In genomic region chr15:85245241-85246010, GRCm38 (mm10) we compare ENCODE assay signal across 13 mouse cellular contexts. TPM values are rescaled to one million over a fixed set of nuclear protein-coding genes. Genes with fewer than 3 reads are reported as not detected.
DNase-seq lines count a peak whose midpoint lies in the region; TF ChIP-seq lines count a peak whose summit lies in the region.
"Had no signal": no experiment of that assay in that cellular context is flagged by ENCODE, and none has a peak within 500 bp of the region (broad histone marks: within the 10 kb centered on the region; RNA-seq: fewer than 3 reads in every experiment).

No protein-coding gene starts in this region.

- peak; percentile 69 to 78 for DNase-seq in cerebellum, postnatal 10 days
- DNase-seq in cerebellum, adult 11 months, result no peak
- DNase-seq in kidney, adult 2 months, result peak; percentile 56
- no peak for DNase-seq in kidney, postnatal 14 days
- peak; percentile 44 for DNase-seq in heart, postnatal 25 days (ENCODE audit: low spot score)
- DNase-seq in layer of hippocampus, postnatal 10 days (ENCODE audit: low spot score in 2 of 2), result no peak
- no peak for DNase-seq in frontal cortex, adult 2 months (ENCODE audit: extremely low spot score in 1 of 2, low spot score in 1 of 2)
- DNase-seq: cerebellum, adult 9-10 months had no signal

- no peak overlapping the region for H3K4me3 ChIP-seq in kidney, adult 2 months (ENCODE audit: insufficient read depth, low read depth, low read length)
- H3K4me3 ChIP-seq in C2C12 (ENCODE audit: insufficient read depth, poor library complexity, severe bottlenecking), result no peak overlapping the region
- H3K4me3 ChIP-seq: embryonic facial prominence, embryonic 13.5 days; forebrain, embryonic 15.5 days; heart, embryonic 15.5 days; midbrain, embryonic 12.5 days had no signal

- H3K27ac ChIP-seq in kidney, adult 2 months (ENCODE audit: insufficient read depth, low read depth, low read length), result no peak overlapping the region
- H3K27ac ChIP-seq: embryonic facial prominence, embryonic 13.5 days; forebrain, embryonic 15.5 days; heart, embryonic 15.5 days; midbrain, embryonic 12.5 days had no signal

- TF ChIP-seq CTCF in kidney, adult 2 months (conservative IDR thresholded peaks at IDR 0.05; ENCODE audit: insufficient read depth, insufficient read length, low read depth, low read length), result no peak
- TF ChIP-seq CTCF in C2C12 (IDR thresholded peaks at IDR 0.05; ENCODE audit: control insufficient read depth, insufficient read depth, insufficient read length), result no peak

- H3ac ChIP-seq in C2C12 (ENCODE audit: control insufficient read depth, insufficient read length, low read depth), result no peak overlapping the region

- no peaks in the 10 kb centered on the region for H3K79me3 ChIP-seq in C2C12 (ENCODE audit: low read depth)

- H3K4me1 ChIP-seq in kidney, adult 2 months (ENCODE audit: control insufficient read depth, insufficient read depth, low read length), result no peaks in the 10 kb centered on the region
- H3K4me1 ChIP-seq: forebrain, embryonic 15.5 days; midbrain, embryonic 12.5 days had no signal

- intact Hi-C loops in heart, postnatal 25 days (cut with DNase I), result no loop called here

- no peaks in the 10 kb centered on the region for H3K79me2 ChIP-seq in C2C12 (ENCODE audit: control insufficient read depth, insufficient read depth)

- TF ChIP-seq POLR2A in kidney, adult 2 months (IDR thresholded peaks at IDR 0.05; ENCODE audit: low read depth, low read length), result no peak

- H3K36me3 ChIP-seq in kidney, adult 2 months (ENCODE audit: control insufficient read depth, insufficient read depth, low read length), result no peaks in the 10 kb centered on the region
- peaks cover 17% of the 10 kb centered on the region for H3K36me3 ChIP-seq in C2C12 (ENCODE audit: control insufficient read depth, insufficient read depth)

- H3K27me3 ChIP-seq in kidney, adult 2 months (replicated peaks; ENCODE audit: control insufficient read depth, insufficient read depth, low read length), result no peaks in the 10 kb centered on the region
- H3K27me3 ChIP-seq in C2C12 (ENCODE audit: control insufficient read depth, insufficient read depth, insufficient read length), result no peaks in the 10 kb centered on the region
- H3K27me3 ChIP-seq: embryonic facial prominence, embryonic 13.5 days; forebrain, embryonic 15.5 days; midbrain, embryonic 12.5 days had no signal

- 71% methylated on average over 5 of the region's 5 CpGs for WGBS in kidney, adult 2 months

TF ChIP-seq in C2C12, 6 proteins besides CTCF, POLR2A, EP300 and RAD21:
- TF ChIP-seq CEBPB (IDR thresholded peaks at IDR 0.05; ENCODE audit: low read depth), result peak; percentile 100
- TF ChIP-seq MAX (IDR thresholded peaks at IDR 0.05), result no peak
- TF ChIP-seq MYOG (IDR thresholded peaks at IDR 0.05; ENCODE audit: control insufficient read depth, extremely low read depth, insufficient read length), result no peak

RNA-seq across cellular contexts. Expression of gene Fbln1, which starts 39.7 kb away (rescaled TPM):
- 16.9 and 29.5 TPM in 2 replicates for polyA plus RNA-seq in kidney, adult 2 months (2012; rRNA removed)
- polyA plus RNA-seq in C2C12 (2012; fragmentation: generic; extraction: Trizol), result 32.4 TPM
- total RNA-seq in heart, postnatal 25 days (2021), result 10 to 100 TPM; 94.1 to 94.2 TPM
- 10 to 100 TPM; 17.4 to 22.6 TPM for total RNA-seq in layer of hippocampus, postnatal 10 days (2021)
- polyA plus RNA-seq in frontal cortex, adult 2 months (2012; rRNA removed), result 10.6 and 11.9 TPM in 2 replicates

Comparison
In these comparisons a context has a peak if more than half of its experiments do, and no peak if none do; other contexts are left out.
1. DNase-seq: peak in cerebellum, postnatal 10 days (2 of 2), kidney, adult 2 months (single experiment) and heart, postnatal 25 days (single experiment); none in cerebellum, adult 11 months (single experiment), kidney, postnatal 14 days (single experiment), layer of hippocampus, postnatal 10 days (0 of 2) and frontal cortex, adult 2 months (0 of 2).